Mouse (Mus musculus): Measurements from ENCODE around the gene Hoxa4. TPM values are rescaled to one million over a fixed set of nuclear protein-coding genes. Genes with fewer than 3 reads are reported as not detected.

Gene Hoxa4
- total and polyA plus RNA-seq, 3 experiments, result 0.19 TPM; not detected in 2

DNA sequence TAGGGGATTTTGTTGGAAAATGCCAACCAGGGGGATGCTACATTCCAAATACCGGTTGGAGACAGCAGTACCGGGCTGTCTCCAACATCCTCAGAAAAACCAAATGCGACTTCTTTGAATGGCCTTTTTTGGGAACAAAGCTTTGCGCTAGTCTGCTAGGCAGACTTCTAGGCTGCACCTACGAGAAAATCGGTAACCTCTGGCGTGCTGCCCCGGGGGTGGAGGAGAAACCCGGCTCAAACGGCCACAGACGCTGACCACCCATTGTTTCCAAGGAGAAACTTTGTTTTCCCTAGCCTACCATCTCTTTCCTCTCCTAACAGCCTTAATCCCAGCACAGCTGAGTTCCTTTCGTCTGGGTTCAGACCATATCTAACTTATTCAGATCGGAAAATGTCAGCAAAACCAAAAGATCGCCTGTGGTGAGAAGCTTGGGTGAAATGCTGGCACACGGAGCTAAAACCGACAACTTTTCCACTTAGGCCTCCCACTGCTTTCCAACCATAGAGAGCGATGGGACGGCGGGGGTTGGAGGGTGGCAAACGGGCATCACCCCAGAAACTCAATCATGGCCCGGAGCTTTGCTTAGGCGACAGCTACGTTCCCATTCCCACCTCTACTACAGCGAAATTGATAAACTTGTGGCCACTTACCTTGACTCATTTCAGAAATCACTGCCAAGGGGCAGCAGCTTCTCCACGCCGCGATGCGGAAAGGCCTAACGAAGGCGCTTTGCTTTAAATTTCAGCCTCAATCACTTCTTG, 48.3 kb upstream of the Hoxa4 start:
- peak overlapping the region; percentile 60 to 72 (median 68) for H3K4me3 ChIP-seq (replicated peaks in 1 of 3; ENCODE audit: low read depth in 2 of 3, low read length in 2 of 3, poor library complexity in 1 of 3)
- H3K27me3 ChIP-seq (replicated peaks), result no peaks in the 10 kb centered on the region
- peaks cover 12% of the 10 kb centered on the region for H3K9me3 ChIP-seq (replicated peaks; ENCODE audit: low read length)
- no peak overlapping the region for H3K27ac ChIP-seq (ENCODE audit: insufficient read depth, low read depth)
- peaks cover 0 to 19% of the 10 kb centered on the region in 2 experiments for H3K36me3 ChIP-seq (replicated peaks in 1 of 2; ENCODE audit: control insufficient read depth in 1 of 2, insufficient read depth in 1 of 2, low read length in 1 of 2)
- no peaks in the 10 kb centered on the region for H3K79me2 ChIP-seq (replicated peaks; ENCODE audit: control insufficient read depth, extremely low read depth, insufficient read depth, poor library complexity, severe bottlenecking)
- in situ Hi-C loops (cut with MboI; ENCODE audit: low pct_ligation_motif_present, low pct_unique_long_range_greater_than_20kb, low sequenced_read_pairs), result no loop called here
- H3K9ac ChIP-seq (ENCODE audit: insufficient read depth, low read depth), result peak overlapping the region; percentile 77
- H3K4me1 ChIP-seq (ENCODE audit: control insufficient read depth in 1 of 2, insufficient read depth in 2 of 2), result peaks cover 0 to 12% of the 10 kb centered on the region in 2 experiments; a peak in 2 of 4 replicates
- dilution Hi-C loops (cut with MboI; ENCODE audit: extremely low pct_ligation_motif_present, extremely low pct_unique_long_range_greater_than_20kb, low sequenced_read_pairs), result no loop called here
- H3K4me2 ChIP-seq (ENCODE audit: insufficient read depth, low read depth, poor library complexity, severe bottlenecking), result peak overlapping the region; percentile 91
- no peak for DNase-seq (ENCODE audit: extremely low read depth)
- TF ChIP-seq CHD2 (IDR thresholded peaks at IDR 0.05; ENCODE audit: low read length), result 0 out of 2 replicates have a peak, but pooled peaks have one; percentile 11
- TF ChIP-seq MAFK (IDR thresholded peaks at IDR 0.05; ENCODE audit: insufficient replicate concordance, low read length), result no peak
- TF ChIP-seq TCF12 (IDR thresholded peaks at IDR 0.05; ENCODE audit: low read depth, low read length), result no peak
- no peak for TF ChIP-seq JUND (conservative IDR thresholded peaks at IDR 0.05; ENCODE audit: low read depth, low read length)
- TF ChIP-seq UBTF (IDR thresholded peaks at IDR 0.05; ENCODE audit: low read depth, low read length), result no peak; the same call in 1 of the 2 replicates
- TF ChIP-seq EP300 (IDR thresholded peaks at IDR 0.05; ENCODE audit: low read length), result no peak
- no peak for TF ChIP-seq GABPA (IDR thresholded peaks at IDR 0.05; ENCODE audit: insufficient replicate concordance, low read depth, low read length)
- peak; percentile 1; the same call in 1 of the 2 replicates for TF ChIP-seq JUN (IDR thresholded peaks at IDR 0.05; ENCODE audit: insufficient read depth, low read depth, low read length)
- TF ChIP-seq USF1 (IDR thresholded peaks at IDR 0.05; ENCODE audit: low read depth, low read length), result no peak
- TF ChIP-seq RAD21 (IDR thresholded peaks at IDR 0.05; ENCODE audit: low read depth, low read length), result no peak
- TF ChIP-seq CHD1 (IDR thresholded peaks at IDR 0.05; ENCODE audit: low read depth, low read length), result no peak; the same call in 1 of the 2 replicates
- TF ChIP-seq MAX (IDR thresholded peaks at IDR 0.05; ENCODE audit: low read length), result 0 out of 2 replicates have a peak, but pooled peaks have one; percentile 10
- no peak for TF ChIP-seq MYC (IDR thresholded peaks at IDR 0.05; ENCODE audit: low read depth, low read length)
- no peak for TF ChIP-seq TBP (conservative IDR thresholded peaks at IDR 0.05; ENCODE audit: low read depth, low read length)
- no peak; the same call in 1 of the 2 replicates for TF ChIP-seq MXI1 (IDR thresholded peaks at IDR 0.05; ENCODE audit: low read depth, low read length)
- no peak for TF ChIP-seq USF2 (conservative IDR thresholded peaks at IDR 0.05; ENCODE audit: low read depth, low read length)
- no peak for TF ChIP-seq ELF1 (IDR thresholded peaks at IDR 0.05; ENCODE audit: low read depth, low read length)
- TF ChIP-seq POLR2AphosphoS2 (IDR thresholded peaks at IDR 0.05; ENCODE audit: low read depth, low read length), result no peak
- TF ChIP-seq MAZ (IDR thresholded peaks at IDR 0.05; ENCODE audit: low read depth, low read length), result no peak
- no peak for TF ChIP-seq ZC3H11A (IDR thresholded peaks at IDR 0.05; ENCODE audit: low read depth, low read length)
- TF ChIP-seq SIN3A (IDR thresholded peaks at IDR 0.05; ENCODE audit: low read length), result peak; percentile 56; the same call in 1 of the 2 replicates
- TF ChIP-seq BHLHE40 (IDR thresholded peaks at IDR 0.05; ENCODE audit: low read depth, low read length), result no peak
- TF ChIP-seq CTCF (conservative IDR thresholded peaks at IDR 0.05 in 1 of 2, IDR thresholded peaks at IDR 0.05 in 1 of 2; ENCODE audit: low read depth in 2 of 2, low read length in 2 of 2), result no peak

Data from CH12.LX (cell line).